8 mouse cellular contexts compared by ENCODE assay signal in the genomic region with DNA sequence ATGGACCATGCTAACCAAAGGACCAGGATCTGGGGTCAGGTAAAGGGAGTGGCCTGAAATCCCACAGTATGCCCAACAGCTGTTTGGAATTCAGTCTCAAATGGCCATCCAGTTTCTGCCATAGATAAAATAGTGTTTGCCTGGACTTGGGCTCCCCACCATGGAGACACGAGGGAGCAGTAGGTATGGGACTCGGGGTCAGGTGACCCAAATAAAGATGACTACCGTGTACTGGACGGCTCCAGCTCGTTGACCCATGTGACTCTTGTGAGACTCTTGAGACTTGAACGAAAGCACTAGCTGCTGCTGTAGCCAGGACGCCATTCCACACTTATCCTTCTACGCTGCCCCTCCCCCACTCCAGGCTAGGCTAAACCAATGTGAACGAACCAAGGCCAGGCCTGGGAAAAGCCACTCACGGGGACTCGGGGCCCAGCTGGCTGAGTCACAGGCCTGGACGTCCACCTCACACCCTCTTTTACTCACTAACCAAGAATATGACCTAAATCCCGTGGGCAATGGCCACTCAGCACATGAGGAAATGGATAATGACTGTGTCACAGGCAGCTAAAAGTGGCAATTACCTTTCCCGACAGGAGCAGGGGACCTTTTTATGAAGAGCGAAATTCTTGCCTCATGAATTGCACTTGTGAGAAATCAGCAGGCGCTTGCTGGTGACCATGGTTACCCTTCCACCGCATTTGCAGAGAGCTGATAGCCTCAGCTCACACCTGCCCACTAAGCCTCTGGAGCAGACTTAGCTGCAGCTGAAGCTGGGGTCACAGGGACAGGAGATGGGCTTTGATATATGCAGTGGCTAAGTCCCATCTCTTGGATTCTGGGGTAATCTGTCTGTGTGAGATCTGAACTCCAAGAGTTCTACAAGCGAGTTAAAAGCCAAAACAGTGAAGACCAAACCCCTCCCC. TPM values are rescaled to one million over a fixed set of nuclear protein-coding genes. Genes with fewer than 3 reads are reported as not detected.
DNase-seq lines count a peak whose midpoint lies in the region; ATAC-seq lines count a peak whose summit lies in the region.

No protein-coding gene starts in this region.

- no peaks in the 10 kb centered on the region for H3K36me3 ChIP-seq in heart, embryonic 11.5 days (ENCODE audit: control insufficient read depth, insufficient read depth, low read length)
- no peaks in the 10 kb centered on the region for H3K36me3 ChIP-seq in embryonic facial prominence, embryonic 10.5 days (replicated peaks)
- H3K36me3 ChIP-seq in intestine, embryonic 15.5 days: no peaks in the 10 kb centered on the region

- H3K27ac ChIP-seq in heart, embryonic 11.5 days (ENCODE audit: low read depth, low read length): peak overlapping the region; percentile 13; the same call in 1 of the 2 replicates
- no peak overlapping the region for H3K27ac ChIP-seq in embryonic facial prominence, embryonic 10.5 days (replicated peaks)
- H3K27ac ChIP-seq in intestine, embryonic 15.5 days: no peak overlapping the region

- DNase-seq in heart, adult 9 months (ENCODE audit: low spot score in 2 of 2): no peak
- peak; percentile 56 for DNase-seq in embryonic facial prominence, embryonic 10.5 days (ENCODE audit: low spot score)
- DNase-seq in lung, postnatal 10 days: peak; percentile 58
- no peak for DNase-seq in gastrocnemius, adult 18-20 months (ENCODE audit: low spot score)
- DNase-seq in urinary bladder, adult 18-20 months (ENCODE audit: low spot score in 2 of 2): no peak

- 34% methylated on average over 18 of the region's 18 CpGs for WGBS in heart, embryonic 11.5 days (ENCODE audit: insufficient replicate concordance)
- WGBS in embryonic facial prominence, embryonic 10.5 days: 51% methylated on average over 18 of the region's 18 CpGs
- 39% methylated on average over 18 of the region's 18 CpGs for whole genome bisulfite sequencing in intestine, embryonic 15.5 days

- ATAC-seq in heart, embryonic 11.5 days (replicated peaks; ENCODE audit: insufficient number of reproducible peaks, low FRiP score, low TSS enrichment): no peak
- peak; percentile 71; the same call in 1 of the 2 replicates for ATAC-seq in intestine, embryonic 15.5 days
- ATAC-seq in megakaryocyte, adult 5-6 weeks (ENCODE audit: poor library complexity, severe bottlenecking): no peak

- H3K9ac ChIP-seq in heart, embryonic 11.5 days (ENCODE audit: low read depth, low read length): 0 out of 2 replicates have a peak overlapping the region, but pooled peaks have one; percentile 3
- no peak overlapping the region for H3K9ac ChIP-seq in intestine, embryonic 15.5 days

- no peak overlapping the region for H3K4me3 ChIP-seq in heart, embryonic 11.5 days (ENCODE audit: low read depth, low read length)
- H3K4me3 ChIP-seq in embryonic facial prominence, embryonic 10.5 days: no peak overlapping the region
- no peak overlapping the region for H3K4me3 ChIP-seq in intestine, embryonic 15.5 days (replicated peaks)

- H3K4me1 ChIP-seq in heart, embryonic 11.5 days (ENCODE audit: control insufficient read depth, insufficient read depth, low read length): peaks cover 10% of the 10 kb centered on the region; the same call in 1 of the 2 replicates
- H3K4me1 ChIP-seq in embryonic facial prominence, embryonic 10.5 days: peaks cover 20% of the 10 kb centered on the region
- peaks cover 4% of the 10 kb centered on the region for H3K4me1 ChIP-seq in intestine, embryonic 15.5 days (replicated peaks)

- no peaks in the 10 kb centered on the region for H3K27me3 ChIP-seq in heart, embryonic 11.5 days (ENCODE audit: control insufficient read depth, insufficient read depth, low read length)
- H3K27me3 ChIP-seq in embryonic facial prominence, embryonic 10.5 days (replicated peaks; ENCODE audit: low read depth, poor library complexity, severe bottlenecking): no peaks in the 10 kb centered on the region
- no peaks in the 10 kb centered on the region for H3K27me3 ChIP-seq in intestine, embryonic 15.5 days (replicated peaks)

- H3K9me3 ChIP-seq in heart, embryonic 11.5 days (replicated peaks; ENCODE audit: control insufficient read depth, low read length): no peaks in the 10 kb centered on the region
- H3K9me3 ChIP-seq in embryonic facial prominence, embryonic 10.5 days: no peaks in the 10 kb centered on the region
- H3K9me3 ChIP-seq in intestine, embryonic 15.5 days: no peaks in the 10 kb centered on the region

- peak overlapping the region; percentile 12 for H3K4me2 ChIP-seq in heart, embryonic 11.5 days
- H3K4me2 ChIP-seq in intestine, embryonic 15.5 days (replicated peaks): no peak overlapping the region

RNA-seq across cellular contexts. Expression of a gene that starts 28.7 kb away (rescaled TPM):
- 69.7 and 83.5 TPM in 2 replicates for polyA plus RNA-seq in heart, embryonic 11.5 days (2014; fragmentation: Nextera tagmentation; extraction: Ambion mirVana)
- polyA plus RNA-seq in embryonic facial prominence, embryonic 10.5 days (2016; fragmentation: Nextera tagmentation; extraction: Ambion mirVana): 75.2 and 81.8 TPM in 2 replicates
- polyA plus RNA-seq in intestine, embryonic 15.5 days (2015; fragmentation: Nextera tagmentation; extraction: Ambion mirVana): 117 and 139 TPM in 2 replicates
- 16.1 and 19.7 TPM in 2 replicates for total RNA-seq in megakaryocyte, adult 5-6 weeks (2015)
- total RNA-seq in megakaryocyte, adult 5-6 weeks (2017): 38.5 and 44.9 TPM in 2 replicates
- total RNA-seq in gastrocnemius, adult 18-20 months (2021): 10 to 100 TPM; 20.9 to 27.6 TPM

RNA-seq across cellular contexts. Expression of a gene that starts 45.7 kb away (rescaled TPM):
- polyA plus RNA-seq in heart, embryonic 11.5 days (2014; fragmentation: Nextera tagmentation; extraction: Ambion mirVana): 1.4 and 1.9 TPM in 2 replicates
- 3.6 and 4.0 TPM in 2 replicates for polyA plus RNA-seq in embryonic facial prominence, embryonic 10.5 days (2016; fragmentation: Nextera tagmentation; extraction: Ambion mirVana)
- polyA plus RNA-seq in intestine, embryonic 15.5 days (2015; fragmentation: Nextera tagmentation; extraction: Ambion mirVana): 22.0 and 24.7 TPM in 2 replicates
- 78.8 and 94.9 TPM in 2 replicates for total RNA-seq in megakaryocyte, adult 5-6 weeks (2015)
- total RNA-seq in megakaryocyte, adult 5-6 weeks (2017): 94.0 and 96.3 TPM in 2 replicates
- 10 to 100 TPM in 1 of 2 experiments, 1 to 10 TPM in 1; 8.6 to 10.6 TPM for total RNA-seq in gastrocnemius, adult 18-20 months (2021)

Comparison
In these comparisons a context has a peak if more than half of its experiments do, and no peak if none do; other contexts are left out.
1. DNase-seq: peak in embryonic facial prominence, embryonic 10.5 days (single experiment) and lung, postnatal 10 days (single experiment); none in heart, adult 9 months (0 of 2), gastrocnemius, adult 18-20 months (single experiment) and urinary bladder, adult 18-20 months (0 of 2).